Mouse (Mus musculus) hindbrain, embryonic 15.5 days (tissue): ENCODE results near the gene Sik3. TPM values are rescaled to one million over a fixed set of nuclear protein-coding genes. Genes with fewer than 3 reads are reported as not detected.

Experiments
- ATAC-seq: fragments of 200-750 bp; cut with Nextera tagmentation; 2 replicates; pipeline ENCODE4 v1.8.0; 2017; ENCODE audit warnings: low read depth, moderate number of reproducible peaks, moderate TSS enrichment; ENCODE audit not compliant: low FRiP score
- H3K27ac ChIP-seq: fragments of 300-500 bp; sonication (generic); replicated peaks from 2 replicates; pipeline ENCODE4 v1.5.1; 2015; ENCODE audit warnings: mild to moderate bottlenecking, inconsistent platforms
- H3K27me3 ChIP-seq: fragments of 300-500 bp; sonication (generic); 2 replicates; pipeline ENCODE4 v1.6.1; 2015; ENCODE audit warnings: control low read depth, inconsistent platforms
- H3K36me3 ChIP-seq: fragments of 300-500 bp; sonication (generic); 2 replicates; pipeline ENCODE4 v1.6.1; 2015; ENCODE audit warnings: control low read depth, inconsistent platforms
- H3K4me1 ChIP-seq: fragments of 300-500 bp; sonication (generic); replicated peaks from 2 replicates; pipeline ENCODE4 v1.6.1; 2015; ENCODE audit warnings: control low read depth, inconsistent platforms
- H3K4me2 ChIP-seq: fragments of 300-500 bp; sonication (generic); 2 replicates; pipeline ENCODE4 v1.6.1; 2015; ENCODE audit warnings: moderate library complexity, mild to moderate bottlenecking, inconsistent platforms
- H3K4me3 ChIP-seq: fragments of 300-500 bp; sonication (generic); 2 replicates; pipeline ENCODE4 v1.5.1; 2015; ENCODE audit warnings: mild to moderate bottlenecking, inconsistent platforms
- H3K9ac ChIP-seq: fragments of 300-500 bp; sonication (generic); 2 replicates; pipeline ENCODE4 v1.6.1; 2015; ENCODE audit warnings: inconsistent platforms
- H3K9me3 ChIP-seq: fragments of 300-500 bp; sonication (generic); 2 replicates; pipeline ENCODE4 v1.6.1; 2016; ENCODE audit warnings: control low read depth, inconsistent platforms
- WGBS: fragments of 180-500 bp; shearing (Covaris S2); methylation state at CpG from one replicate; pipeline ENCODE4 v1.1.7; 2015; 5-methylcytosine and 5-hydroxymethylcytosine counted together
- polyA plus RNA-seq: library from polyadenylated mRNA; unstranded; fragments of >200 nt; fragmentation: Nextera tagmentation; extraction: Ambion mirVana; gene quantifications from 2 replicates; pipeline ENCODE4 v1.2.1, GENCODE M21; 2015

The Sik3 gene
- polyA plus RNA-seq, 1 experiment from 2014 or later = 12.6 TPM

- H3K27ac ChIP-seq = no peak overlapping the region
- H3K4me3 ChIP-seq = no peak overlapping the region
- H3K36me3 ChIP-seq = no peaks in the 10 kb centered on the region
- peaks cover 8% of the 10 kb centered on the region; the same call in 1 of the 2 replicates for H3K4me1 ChIP-seq
- 95% methylated on average over 13 of the region's 13 CpGs for WGBS
- no peak overlapping the region for H3K4me2 ChIP-seq
- no peak overlapping the region for H3K9ac ChIP-seq
- no peaks in the 10 kb centered on the region for H3K9me3 ChIP-seq
- no peak for ATAC-seq
- no peaks in the 10 kb centered on the region for H3K27me3 ChIP-seq
Observed at GRCm38 (mm10) chr9:46038786-46039185, 26.2 kb downstream of the Sik3 start.

DNA sequence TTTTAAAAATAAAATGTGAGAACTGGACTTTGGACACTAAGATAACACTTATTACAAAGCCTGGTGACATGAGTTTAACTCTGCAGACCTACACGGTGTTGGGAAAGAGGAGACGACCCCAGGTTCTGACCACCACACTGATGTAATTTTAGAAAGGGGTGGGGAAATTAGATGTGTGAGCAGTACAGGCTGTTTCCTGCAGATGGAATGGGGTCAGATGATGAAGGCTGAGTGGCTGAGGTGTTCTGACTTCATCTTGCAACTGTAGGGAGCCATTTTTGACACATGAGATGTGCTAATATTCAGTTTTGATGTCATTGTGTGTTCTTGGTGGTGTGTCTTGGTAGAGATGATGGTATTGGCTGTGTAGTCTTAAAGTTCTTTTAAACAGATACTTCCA is 28.6 kb downstream of the Sik3 start:
- no peaks in the 10 kb centered on the region for H3K4me1 ChIP-seq
- no peak overlapping the region for H3K4me3 ChIP-seq
- H3K4me2 ChIP-seq = no peak overlapping the region
- no peaks in the 10 kb centered on the region for H3K27me3 ChIP-seq
- ATAC-seq = no peak
- no peak overlapping the region for H3K27ac ChIP-seq
- H3K9ac ChIP-seq = no peak overlapping the region
- H3K9me3 ChIP-seq = no peaks in the 10 kb centered on the region
- WGBS = 92% methylated on average over 2 of the region's 2 CpGs
- no peaks in the 10 kb centered on the region for H3K36me3 ChIP-seq

DNA sequence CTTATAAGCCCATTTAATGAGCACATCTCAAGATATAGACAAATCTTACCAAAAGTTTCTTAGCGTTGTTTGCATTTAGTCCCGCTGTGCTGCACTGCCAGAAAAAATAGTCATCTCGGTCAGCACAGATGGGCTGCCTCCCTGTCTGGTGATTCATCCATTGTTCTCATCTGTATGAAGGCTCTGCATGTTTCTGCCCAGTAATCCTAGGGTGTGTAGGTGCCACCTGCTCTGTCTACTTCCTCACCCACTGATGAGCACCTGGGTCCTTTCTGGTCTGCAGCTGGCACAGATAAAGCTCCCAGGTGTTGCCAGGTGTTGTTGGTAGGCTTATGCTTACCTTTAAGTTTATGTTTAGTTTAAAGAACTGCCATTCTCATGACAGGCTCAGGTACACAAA is 29.8 kb downstream of the Sik3 start:
- Histone ChIP-seq H3K9me3 (no peaks in the 10 kb centered on the region), H3K9ac (no peak overlapping the region), H3K4me2 (no peak overlapping the region), H3K4me1 (no peaks in the 10 kb centered on the region), H3K27ac (no peak overlapping the region), H3K36me3 (no peaks in the 10 kb centered on the region), H3K27me3 (no peaks in the 10 kb centered on the region), H3K4me3 (no peak overlapping the region)
- 72% methylated on average over 3 of the region's 3 CpGs for WGBS
- no peak for ATAC-seq

GRCm38 (mm10) chr9:46043626-46044025 is 31.0 kb downstream of the Sik3 start:
- Histone ChIP-seq H3K36me3 (no peaks in the 10 kb centered on the region), H3K9me3 (no peaks in the 10 kb centered on the region), H3K4me1 (no peaks in the 10 kb centered on the region), H3K9ac (no peak overlapping the region), H3K27me3 (no peaks in the 10 kb centered on the region), H3K4me2 (no peak overlapping the region), H3K4me3 (no peak overlapping the region), H3K27ac (no peak overlapping the region)
- 84% methylated on average over 8 of the region's 8 CpGs for WGBS
- ATAC-seq = no peak

GRCm38 (mm10) chr9:46046724-46047517 is 34.3 kb downstream of the Sik3 start:
- Histone ChIP-seq H3K4me2 (no peak overlapping the region), H3K4me1 (no peaks in the 10 kb centered on the region; the same call in 1 of the 2 replicates), H3K36me3 (no peaks in the 10 kb centered on the region), H3K27ac (no peak overlapping the region), H3K9me3 (no peaks in the 10 kb centered on the region), H3K9ac (no peak overlapping the region), H3K27me3 (no peaks in the 10 kb centered on the region), H3K4me3 (no peak overlapping the region)
- 47% methylated on average over 11 of the region's 11 CpGs for WGBS
- ATAC-seq = no peak

GRCm38 (mm10) chr9:46049525-46049924 is 36.9 kb downstream of the Sik3 start:
- no peaks in the 10 kb centered on the region for H3K9me3 ChIP-seq
- WGBS = 87% methylated on average over 7 of the region's 7 CpGs

GRCm38 (mm10) chr9:46050203-46050602 is 37.6 kb downstream of the Sik3 start:
- Histone ChIP-seq H3K4me2 (no peak overlapping the region), H3K9ac (no peak overlapping the region), H3K27ac (no peak overlapping the region), H3K27me3 (no peaks in the 10 kb centered on the region), H3K4me1 (peaks cover 8% of the 10 kb centered on the region), H3K4me3 (no peak overlapping the region), H3K36me3 (no peaks in the 10 kb centered on the region), H3K9me3 (no peaks in the 10 kb centered on the region)
- ATAC-seq = no peak
- 79% methylated on average over 8 of the region's 8 CpGs for WGBS

More at GRCm38 (mm10) chr9:46049525-46049924, 36.9 kb downstream of the Sik3 start:
- Histone ChIP-seq H3K4me2 (no peak overlapping the region), H3K4me1 (peaks cover 8% of the 10 kb centered on the region), H3K27ac (no peak overlapping the region), H3K4me3 (no peak overlapping the region), H3K9ac (no peak overlapping the region), H3K27me3 (no peaks in the 10 kb centered on the region), H3K36me3 (no peaks in the 10 kb centered on the region)
- no peak for ATAC-seq

- WGBS = 55% methylated on average over 9 of the region's 9 CpGs
- no peak overlapping the region for H3K9ac ChIP-seq
- ATAC-seq = no peak
Observed at GRCm38 (mm10) chr9:46053014-46053666, 40.5 kb downstream of the Sik3 start.

DNA sequence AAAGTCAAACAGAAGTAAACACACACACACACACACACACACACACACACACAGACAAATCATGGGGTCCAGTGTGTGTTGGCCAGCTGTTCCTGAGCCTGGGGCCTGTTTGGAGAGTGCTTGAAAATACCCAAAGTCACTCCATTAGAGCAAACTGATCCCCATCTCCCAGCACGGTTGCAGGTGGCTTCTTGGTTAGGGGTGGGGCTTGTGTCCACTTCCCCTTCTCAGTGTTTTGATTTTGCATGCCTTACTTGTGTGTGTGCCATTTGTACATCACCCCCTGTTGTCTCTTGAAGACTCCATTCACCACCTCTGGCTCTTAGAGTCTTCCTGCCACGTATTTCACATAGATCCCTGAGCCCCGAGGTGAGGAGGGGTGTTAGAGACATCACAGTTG is 45.4 kb downstream of the Sik3 start:
- H3K4me2 ChIP-seq = no peak overlapping the region
- H3K4me1 ChIP-seq = peaks cover 6% of the 10 kb centered on the region
- no peak overlapping the region for H3K4me3 ChIP-seq
- no peak for ATAC-seq
- no peaks in the 10 kb centered on the region for H3K9me3 ChIP-seq
- no peak overlapping the region for H3K9ac ChIP-seq
- 86% methylated on average over 3 of the region's 3 CpGs for WGBS
- no peaks in the 10 kb centered on the region for H3K36me3 ChIP-seq
- H3K27ac ChIP-seq = no peak overlapping the region
- no peaks in the 10 kb centered on the region for H3K27me3 ChIP-seq

More at GRCm38 (mm10) chr9:46053014-46053666, 40.5 kb downstream of the Sik3 start:
- peaks cover 8% of the 10 kb centered on the region for H3K4me1 ChIP-seq
- H3K36me3 ChIP-seq = no peaks in the 10 kb centered on the region
- no peak overlapping the region for H3K27ac ChIP-seq
- no peaks in the 10 kb centered on the region for H3K27me3 ChIP-seq
- H3K4me3 ChIP-seq = no peak overlapping the region
- no peak overlapping the region for H3K4me2 ChIP-seq
- no peaks in the 10 kb centered on the region for H3K9me3 ChIP-seq

DNA sequence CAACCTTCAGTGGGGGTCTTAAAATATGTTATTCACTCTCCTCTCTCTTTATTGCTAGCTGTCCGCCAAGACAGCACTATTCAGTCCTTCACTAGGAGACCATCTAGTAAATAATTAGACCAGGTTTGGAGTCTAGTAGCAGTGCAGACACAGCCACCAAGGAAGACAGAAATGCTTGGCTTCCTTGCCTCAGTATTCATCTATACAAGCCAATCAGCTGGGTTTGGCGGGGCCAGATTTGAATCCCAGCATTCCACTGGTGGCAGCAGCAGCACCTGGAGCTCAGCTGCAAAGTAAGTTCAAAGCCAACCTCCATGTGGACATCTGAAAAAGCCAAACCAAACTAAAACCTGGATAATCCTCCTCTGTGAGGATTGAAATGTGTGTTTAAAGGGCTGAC is 47.6 kb downstream of the Sik3 start:
- ATAC-seq = no peak
- H3K9me3 ChIP-seq = no peaks in the 10 kb centered on the region
- H3K4me2 ChIP-seq = no peak overlapping the region
- no peak overlapping the region for H3K4me3 ChIP-seq
- H3K4me1 ChIP-seq = no peaks in the 10 kb centered on the region; the same call in 1 of the 2 replicates
- H3K27me3 ChIP-seq = no peaks in the 10 kb centered on the region
- no peak overlapping the region for H3K27ac ChIP-seq
- no peaks in the 10 kb centered on the region for H3K36me3 ChIP-seq
- no peak overlapping the region for H3K9ac ChIP-seq
- 87% methylated on average over 2 of the region's 2 CpGs for WGBS

DNA sequence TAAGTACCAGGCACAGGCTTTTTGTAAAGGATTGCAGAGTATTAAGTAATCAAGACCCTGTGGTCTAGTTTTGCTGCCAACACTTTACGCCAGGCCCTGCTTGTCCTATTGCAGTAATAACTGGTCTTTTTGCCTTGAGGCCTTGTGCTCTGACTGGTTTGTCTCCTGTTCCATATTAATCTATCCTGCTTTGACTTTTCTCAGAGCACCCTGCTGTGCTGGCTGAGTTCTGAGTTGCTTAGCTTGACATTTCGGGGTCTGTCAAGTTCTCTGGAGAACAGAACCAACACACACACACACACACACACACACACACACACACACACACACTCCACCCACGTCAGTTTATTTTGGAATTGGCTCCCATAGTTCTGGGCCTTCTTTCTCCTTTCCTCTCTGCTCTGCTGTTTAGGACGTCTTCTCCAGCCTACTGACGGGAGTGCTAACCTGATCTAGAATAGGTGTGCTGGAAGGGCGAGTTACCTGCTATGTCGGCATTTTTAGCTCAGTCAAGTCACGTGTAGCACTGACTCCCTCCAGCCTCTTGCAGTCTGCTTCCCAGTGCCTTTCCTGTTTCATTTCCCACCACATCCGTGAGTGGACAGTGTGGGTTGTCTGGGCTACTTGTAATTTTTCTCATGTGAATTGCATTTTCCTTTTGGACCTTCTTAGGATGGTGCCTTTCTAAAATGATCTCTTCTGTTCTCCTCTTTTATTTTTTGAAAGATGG is 49.2 kb downstream of the Sik3 start:
- H3K9ac ChIP-seq = no peak overlapping the region
- H3K4me1 ChIP-seq = no peaks in the 10 kb centered on the region; the same call in 1 of the 2 replicates
- WGBS = 66% methylated on average over 9 of the region's 9 CpGs
- no peaks in the 10 kb centered on the region for H3K9me3 ChIP-seq
- no peaks in the 10 kb centered on the region for H3K27me3 ChIP-seq
- no peak overlapping the region for H3K4me3 ChIP-seq
- no peak overlapping the region for H3K27ac ChIP-seq
- ATAC-seq = no peak
- H3K36me3 ChIP-seq = no peaks in the 10 kb centered on the region
- no peak overlapping the region for H3K4me2 ChIP-seq

DNA sequence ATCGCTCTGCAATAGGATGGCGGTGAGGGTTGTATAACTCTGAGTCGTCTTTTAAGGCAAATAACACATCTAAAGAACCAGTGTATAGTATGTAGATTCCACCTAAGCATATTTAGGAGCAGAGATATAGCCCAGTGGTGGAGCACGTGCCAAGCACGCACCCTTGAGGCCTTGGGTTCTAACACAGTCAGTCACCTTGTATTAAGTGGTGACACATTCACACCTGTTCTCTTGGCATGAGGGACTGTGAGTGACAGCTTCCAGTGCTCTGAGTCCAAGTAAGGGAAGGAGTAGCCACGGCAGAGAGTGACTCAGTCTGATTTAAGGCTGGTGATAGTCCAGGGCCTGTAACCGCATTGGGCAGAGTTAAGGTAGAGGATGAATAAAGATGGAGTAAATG is 51.7 kb downstream of the Sik3 start:
- no peak for ATAC-seq
- H3K36me3 ChIP-seq = no peaks in the 10 kb centered on the region
- H3K4me2 ChIP-seq = no peak overlapping the region
- H3K27me3 ChIP-seq = no peaks in the 10 kb centered on the region
- H3K9ac ChIP-seq = no peak overlapping the region
- H3K27ac ChIP-seq = no peak overlapping the region
- 95% methylated on average over 7 of the region's 7 CpGs for WGBS
- peaks cover 5% of the 10 kb centered on the region for H3K4me1 ChIP-seq
- no peak overlapping the region for H3K4me3 ChIP-seq
- H3K9me3 ChIP-seq = no peaks in the 10 kb centered on the region
